Mouse (Mus musculus) hindbrain, embryonic 16.5 days (tissue): Measurements from ENCODE around the gene Galnt12. TPM values are rescaled to one million over a fixed set of nuclear protein-coding genes. Genes with fewer than 3 reads are reported as not detected.
A peak's percentile ranks its signal among the peaks of the same experiment; 100 is the strongest.

ENCODE experiments used
- ATAC-seq: fragments of 200-750 bp; cut with Nextera tagmentation; 2 replicates; pipeline ENCODE4 v1.8.0; 2017; ENCODE audit warnings: moderate TSS enrichment, moderate library complexity
- H3K27ac ChIP-seq: fragments of 300-500 bp; sonication (generic); 2 replicates; pipeline ENCODE4 v1.5.1; 2014; ENCODE audit warnings: low read depth, mild to moderate bottlenecking, control low read depth, low read length, moderate library complexity
- H3K27me3 ChIP-seq: fragments of 300-500 bp; sonication (generic); replicated peaks from 2 replicates; pipeline ENCODE4 v1.6.1; 2014; ENCODE audit warnings: low read length; ENCODE audit not compliant: control insufficient read depth, insufficient read depth
- H3K36me3 ChIP-seq: fragments of 300-500 bp; sonication (generic); 2 replicates; pipeline ENCODE4 v1.6.1; 2014; ENCODE audit warnings: mild to moderate bottlenecking, low read length, moderate library complexity, mixed read lengths; ENCODE audit not compliant: control insufficient read depth, insufficient read depth
- H3K4me1 ChIP-seq: fragments of 300-500 bp; sonication (generic); 2 replicates; pipeline ENCODE4 v1.6.1; 2014; ENCODE audit warnings: low read depth, low read length; ENCODE audit not compliant: control insufficient read depth, insufficient read depth
- H3K4me2 ChIP-seq: fragments of 300-500 bp; sonication (generic); 2 replicates; pipeline ENCODE4 v1.6.1; 2014; ENCODE audit warnings: mild to moderate bottlenecking, low read length, control low read depth, moderate library complexity
- H3K4me3 ChIP-seq: fragments of 300-500 bp; sonication (generic); 2 replicates; pipeline ENCODE4 v1.5.1; 2014; ENCODE audit warnings: mild to moderate bottlenecking, low read length, control low read depth, moderate library complexity
- H3K9ac ChIP-seq: fragments of 300-500 bp; sonication (generic); 2 replicates; pipeline ENCODE4 v1.6.1; 2014; ENCODE audit warnings: low read depth, mild to moderate bottlenecking, control low read depth, low read length, moderate library complexity
- H3K9me3 ChIP-seq: fragments of 300-500 bp; sonication (generic); 2 replicates; pipeline ENCODE4 v1.6.1; 2014; ENCODE audit warnings: mild to moderate bottlenecking, low read length, moderate library complexity; ENCODE audit not compliant: control insufficient read depth
- WGBS: fragments of 180-500 bp; shearing (Covaris S2); extraction: QIAGEN DNeasy Blood & Tissue Kit; methylation state at CpG from one replicate; pipeline ENCODE4 v1.1.7; 2014; 5-methylcytosine and 5-hydroxymethylcytosine counted together
- polyA plus RNA-seq: library from polyadenylated mRNA; unstranded; fragments of >200 nt; fragmentation: Nextera tagmentation; extraction: Ambion mirVana; gene quantifications from 2 replicates; pipeline ENCODE4 v1.2.1, GENCODE M21; 2015

Galnt12 gene
- polyA plus RNA-seq, 1 experiment from 2014 or later: 1.1 TPM

GRCm38 (mm10) chr4:47092387-47093021 lies 795 bp downstream of the Galnt12 start:
- Histone ChIP-seq H3K9me3 (no peaks in the 10 kb centered on the region), H3K4me2 (peak overlapping the region; percentile 96), H3K4me3 (peak overlapping the region; percentile 54), H3K27ac (no peak overlapping the region), H3K4me1 (peaks cover 13% of the 10 kb centered on the region), H3K9ac (peak overlapping the region; percentile 78), H3K36me3 (no peaks in the 10 kb centered on the region), H3K27me3 (peaks cover 10% of the 10 kb centered on the region)
- peak; percentile 71 for ATAC-seq
- 4% methylated on average over 21 of the region's 21 CpGs for WGBS

- H3K4me1 ChIP-seq: peaks cover 13% of the 10 kb centered on the region
- no peaks in the 10 kb centered on the region for H3K9me3 ChIP-seq
- no peak for ATAC-seq
- no peak overlapping the region for H3K4me2 ChIP-seq
- H3K4me3 ChIP-seq: no peak overlapping the region
- H3K9ac ChIP-seq: no peak overlapping the region
- WGBS: 20% methylated on average over 9 of the region's 9 CpGs
- peaks cover 10% of the 10 kb centered on the region for H3K27me3 ChIP-seq
- no peaks in the 10 kb centered on the region for H3K36me3 ChIP-seq
- H3K27ac ChIP-seq: no peak overlapping the region
Observed at GRCm38 (mm10) chr4:47093161-47093560, 1.5 kb downstream of the Galnt12 start.

DNA sequence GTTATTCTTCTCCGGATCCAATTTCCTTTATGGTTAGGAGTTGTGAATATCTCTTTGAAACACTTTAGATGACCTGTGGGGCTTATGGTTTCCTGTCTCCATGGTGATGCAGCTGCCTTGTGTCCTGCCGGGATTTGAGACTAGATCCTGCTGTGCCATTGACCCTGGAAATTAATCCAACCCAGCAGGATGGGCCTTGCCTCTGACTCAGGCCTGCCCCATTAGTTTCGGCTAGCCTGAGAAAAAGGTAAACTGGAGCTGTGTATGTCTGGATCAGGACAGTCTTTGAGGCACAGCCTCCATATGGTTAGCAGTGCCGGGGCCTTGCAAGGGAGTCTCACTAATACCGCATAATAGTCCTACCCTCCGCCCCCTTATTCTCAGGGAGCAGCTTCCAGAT lies 1.9 kb downstream of the Galnt12 start:
- Histone ChIP-seq H3K27me3 (peaks cover 10% of the 10 kb centered on the region), H3K4me3 (no peak overlapping the region), H3K4me1 (peaks cover 13% of the 10 kb centered on the region), H3K4me2 (no peak overlapping the region), H3K9ac (no peak overlapping the region), H3K9me3 (no peaks in the 10 kb centered on the region), H3K36me3 (no peaks in the 10 kb centered on the region), H3K27ac (no peak overlapping the region)
- ATAC-seq: no peak
- 24% methylated on average over 6 of the region's 6 CpGs for WGBS

- Histone ChIP-seq H3K36me3 (no peaks in the 10 kb centered on the region), H3K27me3 (no peaks in the 10 kb centered on the region), H3K9me3 (no peaks in the 10 kb centered on the region), H3K27ac (no peak overlapping the region), H3K9ac (no peak overlapping the region), H3K4me1 (no peaks in the 10 kb centered on the region), H3K4me2 (no peak overlapping the region), H3K4me3 (no peak overlapping the region)
- no peak for ATAC-seq
- WGBS: 96% methylated on average over 10 of the region's 10 CpGs
Observed at GRCm38 (mm10) chr4:47103561-47103960, 11.9 kb downstream of the Galnt12 start.

GRCm38 (mm10) chr4:47111885-47112284 lies 20.2 kb downstream of the Galnt12 start:
- Histone ChIP-seq H3K36me3 (no peaks in the 10 kb centered on the region), H3K4me3 (no peak overlapping the region), H3K9ac (no peak overlapping the region), H3K4me1 (no peaks in the 10 kb centered on the region), H3K27me3 (no peaks in the 10 kb centered on the region), H3K27ac (no peak overlapping the region), H3K4me2 (no peak overlapping the region), H3K9me3 (no peaks in the 10 kb centered on the region)
- no peak for ATAC-seq
- 47% methylated on average over 9 of the region's 9 CpGs for WGBS

- 66% methylated on average over 9 of the region's 9 CpGs for WGBS
- no peak overlapping the region for H3K27ac ChIP-seq
- H3K36me3 ChIP-seq: no peaks in the 10 kb centered on the region
- no peaks in the 10 kb centered on the region for H3K27me3 ChIP-seq
- H3K9me3 ChIP-seq: no peaks in the 10 kb centered on the region
- H3K4me3 ChIP-seq: no peak overlapping the region
- H3K9ac ChIP-seq: no peak overlapping the region
- no peaks in the 10 kb centered on the region for H3K4me1 ChIP-seq
- peak; percentile 56 for ATAC-seq
- no peak overlapping the region for H3K4me2 ChIP-seq
Observed at GRCm38 (mm10) chr4:47112560-47112959, 20.9 kb downstream of the Galnt12 start.

DNA sequence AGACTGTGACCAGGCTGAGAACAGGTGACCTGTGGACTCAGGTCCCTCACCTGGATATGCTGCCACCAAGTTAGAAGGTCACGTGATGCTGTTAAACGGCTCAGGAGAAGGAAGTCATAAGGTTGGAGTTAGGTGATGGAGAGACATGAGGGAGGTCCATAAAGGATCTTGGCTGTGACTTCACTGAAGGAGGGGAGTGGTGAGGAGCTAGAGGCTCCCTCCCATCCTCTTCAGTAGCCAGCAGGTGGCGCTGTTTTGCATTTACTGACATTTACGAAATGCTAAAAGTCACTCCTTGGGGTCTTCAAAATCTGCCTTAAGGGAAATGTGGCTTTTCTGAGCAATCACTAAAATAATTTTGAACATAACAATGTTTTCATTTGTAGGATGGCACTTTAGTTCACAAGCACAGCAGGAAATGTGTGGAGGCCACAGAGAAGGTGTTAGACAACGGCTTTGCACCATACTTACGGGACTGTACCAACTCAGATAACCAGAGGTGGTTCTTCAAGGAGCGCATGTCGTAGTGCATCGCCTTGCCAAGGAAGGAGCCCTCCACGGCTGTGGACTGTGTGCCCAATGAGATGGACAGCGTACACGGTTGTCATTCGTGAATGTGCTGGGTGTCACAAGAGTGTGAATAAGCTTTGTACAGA lies 30.5 kb downstream of the Galnt12 start:
- no peaks in the 10 kb centered on the region for H3K36me3 ChIP-seq
- H3K9me3 ChIP-seq: peaks cover 6% of the 10 kb centered on the region; the same call in 1 of the 2 replicates
- H3K27ac ChIP-seq: no peak overlapping the region
- no peaks in the 10 kb centered on the region for H3K4me1 ChIP-seq
- H3K9ac ChIP-seq: no peak overlapping the region
- no peak overlapping the region for H3K4me3 ChIP-seq
- H3K27me3 ChIP-seq: no peaks in the 10 kb centered on the region
- peak; percentile 45; the same call in 1 of the 2 replicates for ATAC-seq
- no peak overlapping the region for H3K4me2 ChIP-seq
- 70% methylated on average over 13 of the region's 13 CpGs for WGBS

- 78% methylated on average over 9 of the region's 9 CpGs for WGBS
- 0 out of 2 replicates have a peak, but pooled peaks have one; percentile 17 for ATAC-seq
- peaks cover 7% of the 10 kb centered on the region; the same call in 1 of the 2 replicates for H3K9me3 ChIP-seq
Observed at GRCm38 (mm10) chr4:47124140-47124711, 32.5 kb downstream of the Galnt12 start.

DNA sequence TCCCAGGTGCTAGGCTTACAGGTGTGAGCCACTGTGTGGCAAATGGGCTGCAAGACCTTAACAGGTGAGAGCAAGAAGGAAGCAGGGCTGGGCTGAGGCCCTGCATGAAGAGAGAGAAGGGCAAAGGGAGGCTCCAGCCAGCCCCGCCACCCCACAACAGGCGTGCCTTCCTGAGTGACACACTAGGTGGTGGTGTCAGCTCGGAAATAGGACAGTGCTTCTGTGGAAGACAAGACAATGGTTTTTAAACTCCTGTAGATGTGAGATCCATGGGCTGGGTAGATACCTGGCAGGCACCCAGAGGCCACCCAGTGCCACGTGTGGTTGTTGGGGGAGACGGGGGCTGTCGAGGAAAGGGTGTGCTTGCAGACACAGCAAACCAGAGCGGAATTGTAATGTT lies 36.8 kb downstream of the Galnt12 start:
- no peaks in the 10 kb centered on the region for H3K27me3 ChIP-seq
- 75% methylated on average over 7 of the region's 7 CpGs for WGBS
- no peaks in the 10 kb centered on the region for H3K36me3 ChIP-seq

More at GRCm38 (mm10) chr4:47124140-47124711, 32.5 kb downstream of the Galnt12 start:
- Histone ChIP-seq H3K4me2 (no peak overlapping the region), H3K4me3 (no peak overlapping the region), H3K36me3 (no peaks in the 10 kb centered on the region), H3K27ac (no peak overlapping the region), H3K4me1 (no peaks in the 10 kb centered on the region), H3K9ac (no peak overlapping the region), H3K27me3 (no peaks in the 10 kb centered on the region)

More for the DNA sequence above, 36.8 kb downstream of the Galnt12 start:
- Histone ChIP-seq H3K4me3 (no peak overlapping the region), H3K9me3 (peaks cover 7% of the 10 kb centered on the region; the same call in 1 of the 2 replicates), H3K9ac (no peak overlapping the region), H3K4me2 (no peak overlapping the region), H3K27ac (no peak overlapping the region), H3K4me1 (no peaks in the 10 kb centered on the region)
- no peak for ATAC-seq
